Mouse (Mus musculus) heart, embryonic 11.5 days (tissue): ENCODE measurements around the gene Itgad. TPM values are rescaled to one million over a fixed set of nuclear protein-coding genes. Genes with fewer than 3 reads are reported as not detected.

Experiments
- ATAC-seq: fragments of 200-750 bp; cut with Nextera tagmentation; replicated peaks from 2 replicates; pipeline ENCODE4 v1.8.0; 2017; ENCODE audit warnings: moderate library complexity; ENCODE audit not compliant: insufficient number of reproducible peaks, low FRiP score, low TSS enrichment
- H3K27ac ChIP-seq: fragments of 300-500 bp; sonication (generic); 2 replicates; pipeline ENCODE4 v1.5.1; 2014; ENCODE audit warnings: mild to moderate bottlenecking, low read depth, low read length
- H3K27me3 ChIP-seq: fragments of 300-500 bp; sonication (generic); 2 replicates; pipeline ENCODE4 v1.6.1; 2014; ENCODE audit warnings: mild to moderate bottlenecking, low read length, mixed read lengths; ENCODE audit not compliant: control insufficient read depth, insufficient read depth
- H3K36me3 ChIP-seq: fragments of 300-500 bp; sonication (generic); 2 replicates; pipeline ENCODE4 v1.6.1; 2014; ENCODE audit warnings: mild to moderate bottlenecking, low read length, moderate library complexity, mixed read lengths; ENCODE audit not compliant: control insufficient read depth, insufficient read depth
- H3K4me1 ChIP-seq: fragments of 300-500 bp; sonication (generic); 2 replicates; pipeline ENCODE4 v1.6.1; 2014; ENCODE audit warnings: low read length; ENCODE audit not compliant: control insufficient read depth, insufficient read depth
- H3K4me2 ChIP-seq: fragments of 300-500 bp; sonication (generic); 2 replicates; pipeline ENCODE4 v1.6.1; 2014; ENCODE audit warnings: mild to moderate bottlenecking, moderate library complexity
- H3K4me3 ChIP-seq: fragments of 300-500 bp; sonication (generic); 2 replicates; pipeline ENCODE4 v1.5.1; 2014; ENCODE audit warnings: low read depth, low read length
- H3K9ac ChIP-seq: fragments of 300-500 bp; sonication (generic); 2 replicates; pipeline ENCODE4 v1.6.1; 2014; ENCODE audit warnings: mild to moderate bottlenecking, low read depth, low read length, moderate library complexity
- H3K9me3 ChIP-seq: fragments of 300-500 bp; sonication (generic); replicated peaks from 2 replicates; pipeline ENCODE4 v1.6.1; 2016; ENCODE audit warnings: low read length; ENCODE audit not compliant: control insufficient read depth
- WGBS: fragments of 180-500 bp; shearing (Covaris S2); extraction: QIAGEN DNeasy Blood & Tissue Kit; methylation state at CpG from one replicate; pipeline ENCODE4 v1.1.7; 2014; ENCODE audit not compliant: insufficient replicate concordance; 5-methylcytosine and 5-hydroxymethylcytosine counted together
- polyA plus RNA-seq: library from polyadenylated mRNA; unstranded; fragments of >200 nt; fragmentation: Nextera tagmentation; extraction: Ambion mirVana; gene quantifications from 2 replicates; pipeline ENCODE4 v1.2.1, GENCODE M21; 2014

The Itgad gene
- polyA plus RNA-seq, 1 experiment from 2014 or later = not detected

- peaks cover 19% of the 10 kb centered on the region for H3K36me3 ChIP-seq
- H3K27me3 ChIP-seq = no peaks in the 10 kb centered on the region
- no peaks in the 10 kb centered on the region for H3K9me3 ChIP-seq
- no peak overlapping the region for H3K9ac ChIP-seq
- 24% methylated on average over 13 of the region's 13 CpGs for WGBS
- no peak overlapping the region for H3K27ac ChIP-seq
- H3K4me1 ChIP-seq = 0 out of 2 replicates have a peak, but pooled peaks cover 4% of the 10 kb centered on the region
- H3K4me3 ChIP-seq = no peak overlapping the region
- H3K4me2 ChIP-seq = peak overlapping the region; percentile 20
- ATAC-seq = peak; percentile 90
Observed at GRCm38 (mm10) chr7:128270431-128270850, 116.3 kb downstream of the Itgad start.

- 88% methylated on average over 9 of the region's 9 CpGs for WGBS
- Histone ChIP-seq H3K4me1 (0 out of 2 replicates have a peak, but pooled peaks cover 4% of the 10 kb centered on the region), H3K27ac (no peak overlapping the region), H3K4me3 (no peak overlapping the region), H3K27me3 (no peaks in the 10 kb centered on the region), H3K4me2 (no peak overlapping the region), H3K9ac (no peak overlapping the region), H3K36me3 (peaks cover 24% of the 10 kb centered on the region), H3K9me3 (no peaks in the 10 kb centered on the region)
- ATAC-seq = no peak
Observed at GRCm38 (mm10) chr7:128271496-128271895, 117.3 kb downstream of the Itgad start.

Other genes with a start within 250 kb of the Itgad start
- gene Kat8, start 241.9 kb upstream of the Itgad start, polyA plus RNA-seq = 30.7 and 32.6 TPM in 2 replicates
- 0.94 and 0.96 TPM in 2 replicates for gene Prss8, start 224.3 kb upstream of the Itgad start, polyA plus RNA-seq
- gene Prss36, start 207.7 kb upstream of the Itgad start, polyA plus RNA-seq = 10.3 and 10.6 TPM in 2 replicates
- 33.2 and 40.3 TPM in 2 replicates for gene Fus, start 186.9 kb upstream of the Itgad start, polyA plus RNA-seq
- gene Pycard, start 160.5 kb upstream of the Itgad start, polyA plus RNA-seq = 35.6 and 37.8 TPM in 2 replicates
- gene Trim72, start 150.4 kb upstream of the Itgad start, polyA plus RNA-seq = 0.30 and 0.69 TPM in 2 replicates
- gene Itgam, start 91.7 kb upstream of the Itgad start, polyA plus RNA-seq = 0.29 and 0.34 TPM in 2 replicates
- gene Gm49368, start 91.7 kb upstream of the Itgad start, polyA plus RNA-seq = not detected in 2 replicates
- 0.06 and 0.11 TPM in 2 replicates for gene Itgax, start 24.8 kb upstream of the Itgad start, polyA plus RNA-seq
- 543 and 571 TPM in 2 replicates for gene Cox6a2, start 52.0 kb downstream of the Itgad start, polyA plus RNA-seq
- gene Armc5, start 83.0 kb downstream of the Itgad start, polyA plus RNA-seq = 7.7 and 8.7 TPM in 2 replicates
- 6.6 and 7.9 TPM in 2 replicates for gene 9130023H24Rik, start 83.7 kb downstream of the Itgad start, polyA plus RNA-seq
- 168 and 172 TPM in 2 replicates for gene Tgfb1i1, start 92.4 kb downstream of the Itgad start, polyA plus RNA-seq
- 0.83 TPM in 1 of 2 replicates, not detected in the other for gene Slc5a2, start 111.3 kb downstream of the Itgad start, polyA plus RNA-seq
- 18.1 and 18.2 TPM in 2 replicates for gene BC017158, start 143.8 kb downstream of the Itgad start, polyA plus RNA-seq